Mouse (Mus musculus): ENCODE measurements around the gene Tmem14a. TPM values are rescaled to one million over a fixed set of nuclear protein-coding genes. Genes with fewer than 3 reads are reported as not detected.
"Not testable (repeated sequence)": the region's sequence is repeated elsewhere in the genome, so short reads cannot be mapped to it uniquely, and the experiment has no call there.

Tmem14a gene
- total RNA-seq (2017) = 2.4 and 9.8 TPM in 2 replicates

DNA sequence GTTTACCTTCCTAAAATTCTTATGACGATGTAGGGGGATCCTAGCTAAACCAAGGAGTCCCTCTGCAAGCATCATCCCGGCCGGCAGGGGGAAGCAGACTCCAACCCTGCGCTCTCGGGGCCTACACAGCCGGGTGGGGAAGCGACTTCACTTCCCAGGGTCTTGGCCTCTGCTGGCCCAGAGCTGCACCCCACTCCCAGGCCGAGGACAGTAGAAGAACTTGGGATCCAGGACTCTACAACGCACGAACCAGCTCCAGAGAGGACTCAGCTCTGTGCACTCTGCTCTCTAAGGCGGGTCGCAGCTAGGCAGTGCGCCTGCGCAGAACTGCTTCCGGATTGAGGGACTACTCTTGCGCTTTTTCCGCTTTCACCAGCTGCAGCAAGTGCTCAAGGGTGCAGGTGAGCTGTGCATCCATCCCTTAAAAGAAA is at the start of gene Tmem14a:
TSS of gene Tmem14a (plus strand) at position 87 of the 431 bp plus-strand sequence.
- peak; percentile 95 to 96 for ATAC-seq (replicated peaks in 1 of 2; ENCODE audit: insufficient read depth in 1 of 2, low FRiP score in 2 of 2, low TSS enrichment in 1 of 2, low read depth in 1 of 2, poor library complexity in 2 of 2, severe bottlenecking in 2 of 2)

DNA sequence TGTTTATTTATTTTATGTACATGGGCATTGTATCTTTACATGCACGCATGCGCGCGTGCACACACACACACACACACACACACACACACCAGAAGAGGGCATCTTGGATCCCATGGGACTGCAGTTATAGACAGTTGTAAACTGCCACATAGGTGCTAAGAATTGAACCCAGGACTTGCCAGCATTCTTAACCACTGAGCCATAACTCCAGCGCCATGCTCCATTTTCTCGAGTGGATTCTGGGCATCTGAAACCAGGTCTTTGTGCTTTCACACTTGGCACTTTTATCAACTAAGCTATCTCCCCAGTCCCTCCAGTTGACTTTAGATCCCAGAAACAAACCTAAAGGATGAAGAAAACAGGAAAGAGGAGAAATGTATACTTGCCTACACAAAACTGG is 33.2 kb upstream of the Tmem14a start:
- ATAC-seq (replicated peaks in 1 of 2; ENCODE audit: insufficient read depth in 1 of 2, low FRiP score in 2 of 2, low TSS enrichment in 1 of 2, low read depth in 1 of 2, poor library complexity in 2 of 2, severe bottlenecking in 2 of 2) = no peak

DNA sequence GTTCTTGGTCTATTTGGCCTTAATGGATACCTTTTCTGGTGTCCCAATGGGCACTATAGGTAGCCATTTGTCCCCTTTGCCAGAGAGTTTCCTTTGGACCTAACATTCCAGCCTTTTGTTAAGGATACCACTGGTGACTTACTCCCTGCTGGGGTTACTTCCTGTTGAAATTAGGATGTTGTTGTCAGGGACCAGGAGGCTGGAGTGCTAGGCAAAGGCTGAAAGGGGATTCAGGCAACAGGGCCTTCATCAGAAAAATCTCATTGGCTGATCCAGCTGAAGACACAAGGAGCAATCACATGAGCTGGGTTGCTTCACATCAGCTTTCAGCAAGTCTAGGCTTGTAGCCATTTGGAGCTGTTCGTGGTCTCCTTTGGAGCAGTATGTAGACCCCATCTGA is 12.1 kb upstream of the Tmem14a start:
- ATAC-seq (replicated peaks in 1 of 2; ENCODE audit: insufficient read depth in 1 of 2, low FRiP score in 2 of 2, low TSS enrichment in 1 of 2, low read depth in 1 of 2, poor library complexity in 2 of 2, severe bottlenecking in 2 of 2) = no peak

DNA sequence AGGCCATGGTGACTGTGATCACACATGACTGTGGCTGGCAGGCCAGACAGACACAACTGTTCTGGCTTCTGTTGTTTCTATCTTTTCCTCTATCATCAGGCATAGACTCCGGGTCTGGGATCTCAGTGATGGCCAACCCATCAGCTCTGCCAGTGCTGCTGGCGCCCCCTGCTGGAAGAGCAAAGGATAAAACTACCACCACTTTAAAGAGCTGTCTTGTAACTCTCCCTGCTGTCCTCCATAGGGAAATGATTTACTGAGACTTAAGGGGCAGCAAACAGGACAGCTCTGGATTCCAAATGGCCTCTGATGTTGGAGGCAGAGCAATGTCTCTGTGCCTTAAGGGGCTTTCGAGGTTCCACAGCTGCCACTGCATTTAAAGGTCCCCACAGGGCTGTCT is 4.8 kb upstream of the Tmem14a start:
- ATAC-seq (replicated peaks in 1 of 2; ENCODE audit: insufficient read depth in 1 of 2, low FRiP score in 2 of 2, low TSS enrichment in 1 of 2, low read depth in 1 of 2, poor library complexity in 2 of 2, severe bottlenecking in 2 of 2) = peak; percentile 58 to 73

DNA sequence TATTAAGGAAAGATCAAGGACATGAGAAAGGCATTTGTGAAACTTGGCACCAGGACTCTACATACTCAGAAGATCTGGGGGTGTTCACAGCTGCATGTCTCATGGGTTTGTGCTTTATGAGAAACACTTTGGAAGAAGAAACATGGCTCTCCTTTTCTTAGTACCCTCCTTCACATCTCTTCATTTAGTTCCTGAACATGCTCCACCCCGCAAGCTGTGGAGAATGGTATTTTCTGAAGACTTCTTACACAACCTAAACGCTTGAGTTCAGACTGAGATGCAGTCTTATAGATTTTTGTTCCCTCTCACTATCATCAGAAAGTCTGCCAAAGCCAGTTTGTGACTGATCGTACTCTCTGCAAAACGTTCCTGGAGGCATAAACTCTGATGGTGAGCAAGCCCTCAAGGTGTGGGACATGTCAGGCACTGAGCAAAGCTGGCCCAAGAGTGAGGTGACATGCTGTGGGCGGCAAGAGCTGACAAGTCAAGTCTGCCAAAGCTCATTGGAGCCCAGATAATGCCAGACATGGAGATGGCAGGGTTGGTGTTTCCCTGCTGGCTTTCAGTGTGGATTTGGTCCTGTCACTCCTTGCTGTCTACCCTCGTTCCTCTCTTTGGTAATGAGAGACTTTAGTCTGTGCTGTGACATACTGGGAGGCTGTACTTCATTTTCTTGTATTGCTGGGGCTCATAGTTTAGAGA is 4.2 kb upstream of the Tmem14a start:
- not testable (repeated sequence) for ATAC-seq (replicated peaks in 1 of 2; ENCODE audit: insufficient read depth in 1 of 2, low FRiP score in 2 of 2, low TSS enrichment in 1 of 2, low read depth in 1 of 2, poor library complexity in 2 of 2, severe bottlenecking in 2 of 2)

DNA sequence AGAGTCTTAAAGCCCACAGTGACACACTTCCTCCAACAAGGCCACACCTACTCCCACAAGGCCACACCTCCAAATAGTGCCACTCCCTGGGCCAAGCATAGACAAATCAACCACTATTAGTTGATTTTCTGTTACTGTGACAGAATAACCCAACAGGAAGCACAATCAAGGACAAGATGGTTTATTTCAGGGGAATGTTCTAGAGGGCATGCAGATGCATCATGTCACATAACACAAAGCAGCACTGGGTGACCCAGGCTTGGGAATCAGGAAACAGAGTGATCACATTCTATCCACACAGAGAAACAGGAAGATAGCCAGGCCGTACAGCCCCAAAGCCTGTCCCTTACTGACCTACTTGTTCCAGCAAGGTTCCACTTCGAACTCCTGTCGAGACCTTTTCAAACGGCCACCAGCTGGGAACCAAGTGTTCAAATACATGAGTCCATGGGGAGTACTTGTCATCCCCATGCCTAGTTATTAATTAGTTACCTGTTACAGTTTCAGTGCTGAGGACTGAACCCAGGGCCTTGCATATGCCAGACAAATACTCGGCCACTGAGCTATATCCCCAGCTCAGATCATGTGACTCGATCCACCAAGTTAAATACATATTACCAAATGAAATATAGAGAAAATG is 9.5 kb downstream of the Tmem14a start:
- ATAC-seq (replicated peaks in 1 of 2; ENCODE audit: insufficient read depth in 1 of 2, low FRiP score in 2 of 2, low TSS enrichment in 1 of 2, low read depth in 1 of 2, poor library complexity in 2 of 2, severe bottlenecking in 2 of 2) = no peak

DNA sequence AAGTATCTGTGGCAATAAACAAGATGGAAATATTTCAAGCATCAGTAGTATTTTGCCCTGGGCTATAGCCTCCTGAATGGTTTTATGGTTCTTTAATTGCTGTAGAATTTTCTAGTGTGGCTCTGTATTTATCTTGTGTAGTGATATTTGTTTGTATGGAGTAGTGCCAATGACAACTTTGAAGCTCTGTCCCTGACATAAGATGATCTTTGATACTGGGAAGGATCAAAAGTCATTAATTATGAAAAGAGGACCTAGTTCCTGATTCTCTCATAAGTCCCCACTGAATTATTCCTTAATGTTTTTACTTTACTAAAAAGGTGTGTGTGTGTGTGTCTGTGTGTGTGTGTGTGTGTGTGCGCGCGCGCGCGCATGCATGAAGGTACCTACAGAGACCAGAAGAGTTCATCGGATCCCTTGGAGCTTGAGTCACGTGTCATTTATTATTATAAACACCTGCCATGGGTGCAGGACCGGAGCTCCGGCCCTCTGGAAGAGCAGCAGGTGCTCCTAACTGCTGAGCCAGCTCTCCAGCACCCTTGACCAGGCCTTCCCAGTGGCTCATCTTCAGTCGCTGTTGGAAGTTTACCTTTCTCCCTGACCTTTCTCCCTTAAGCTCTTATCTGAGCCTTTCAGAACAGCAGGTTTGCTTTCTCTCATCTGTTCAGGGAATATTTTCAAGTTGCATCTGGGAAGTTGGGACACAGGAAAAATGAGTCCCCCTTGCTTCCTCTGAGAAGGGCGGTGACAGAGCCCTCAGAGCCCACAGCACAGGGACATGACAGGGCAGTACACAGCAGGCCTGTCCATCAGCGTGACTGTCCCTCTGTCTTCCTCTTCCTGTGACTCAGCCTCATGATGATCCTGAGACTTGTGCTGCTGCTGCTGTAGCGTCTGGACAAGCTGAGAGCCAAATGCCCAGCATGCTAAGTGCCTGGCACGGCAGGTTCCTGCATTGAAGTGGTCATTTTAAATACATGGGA is 10.7 kb downstream of the Tmem14a start:
- not testable (repeated sequence) for ATAC-seq (replicated peaks in 1 of 2; ENCODE audit: insufficient read depth in 1 of 2, low FRiP score in 2 of 2, low TSS enrichment in 1 of 2, low read depth in 1 of 2, poor library complexity in 2 of 2, severe bottlenecking in 2 of 2)

DNA sequence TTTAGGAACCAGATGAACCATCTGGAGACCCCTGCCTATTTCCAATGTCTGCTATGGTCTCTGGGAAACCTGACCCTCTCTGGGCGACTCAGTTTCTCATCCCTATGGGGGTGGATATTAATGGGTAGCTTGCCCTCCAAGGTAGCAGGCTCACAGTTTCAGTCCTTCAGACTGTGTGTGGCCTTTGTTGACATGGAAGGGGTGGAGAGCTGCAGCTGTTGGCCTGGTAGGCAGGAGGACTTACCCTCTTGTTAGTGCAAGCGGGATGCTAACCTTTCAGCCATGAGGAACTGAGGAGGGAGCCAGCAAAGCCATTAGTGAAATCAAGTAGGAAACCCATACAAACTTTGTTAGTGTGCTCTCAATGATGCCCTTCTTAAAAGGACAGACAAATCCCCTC is 12.0 kb downstream of the Tmem14a start:
- no peak for ATAC-seq (replicated peaks in 1 of 2; ENCODE audit: insufficient read depth in 1 of 2, low FRiP score in 2 of 2, low TSS enrichment in 1 of 2, low read depth in 1 of 2, poor library complexity in 2 of 2, severe bottlenecking in 2 of 2)

DNA sequence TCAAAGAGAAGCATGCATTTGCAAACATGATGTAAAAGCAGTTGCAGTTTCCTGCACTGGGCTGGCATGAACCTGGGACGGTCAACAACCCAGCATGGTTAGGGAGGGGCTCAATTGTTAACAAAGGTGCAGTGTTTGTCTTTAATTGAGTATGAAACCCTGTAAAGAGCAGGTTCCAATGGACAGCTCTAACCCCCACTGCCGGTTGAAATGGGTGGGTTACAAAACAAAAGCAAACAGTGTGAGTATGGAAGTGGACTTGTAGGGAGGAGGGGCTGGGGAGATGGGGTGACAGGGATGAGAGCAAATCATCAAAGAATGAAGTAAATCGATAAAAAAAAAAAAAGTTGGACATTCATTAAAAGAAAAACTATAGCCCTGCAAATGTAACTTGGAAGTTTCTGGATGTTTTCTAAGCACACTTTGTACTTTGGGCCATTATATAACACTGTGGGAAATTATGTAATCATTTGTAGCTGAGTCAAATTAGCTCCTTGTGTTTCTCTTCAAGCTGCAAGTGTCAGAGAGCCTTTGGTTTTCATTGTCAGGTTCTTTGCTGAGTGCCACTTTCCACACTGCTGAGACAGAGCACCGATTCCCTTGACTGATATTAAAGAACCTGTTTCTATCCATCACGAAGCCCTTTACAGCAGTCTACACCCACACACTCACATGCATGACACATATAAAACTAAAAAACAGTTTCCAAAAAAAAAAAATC is 13.5 kb downstream of the Tmem14a start:
- ATAC-seq (replicated peaks in 1 of 2; ENCODE audit: insufficient read depth in 1 of 2, low FRiP score in 2 of 2, low TSS enrichment in 1 of 2, low read depth in 1 of 2, poor library complexity in 2 of 2, severe bottlenecking in 2 of 2) = no peak

DNA sequence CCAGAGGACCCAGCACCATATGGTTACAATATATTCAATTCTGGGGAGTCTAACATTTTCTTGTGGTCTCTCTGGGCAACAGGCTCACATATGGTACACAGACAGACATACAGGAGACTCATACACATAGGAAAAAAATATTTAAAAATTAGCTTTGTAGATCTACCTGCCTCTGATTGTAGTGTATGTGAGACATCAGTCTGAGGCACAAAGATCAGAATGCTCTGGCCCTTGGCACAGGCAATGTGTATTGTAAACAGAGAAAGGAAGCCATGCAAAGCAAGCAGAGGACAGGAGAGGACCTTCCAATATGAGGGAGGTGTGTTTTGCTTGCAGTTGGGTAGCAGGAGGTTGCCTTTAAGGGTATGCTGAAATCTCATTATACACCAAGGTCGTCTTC is 14.1 kb downstream of the Tmem14a start:
- no peak for ATAC-seq (replicated peaks in 1 of 2; ENCODE audit: insufficient read depth in 1 of 2, low FRiP score in 2 of 2, low TSS enrichment in 1 of 2, low read depth in 1 of 2, poor library complexity in 2 of 2, severe bottlenecking in 2 of 2)

DNA sequence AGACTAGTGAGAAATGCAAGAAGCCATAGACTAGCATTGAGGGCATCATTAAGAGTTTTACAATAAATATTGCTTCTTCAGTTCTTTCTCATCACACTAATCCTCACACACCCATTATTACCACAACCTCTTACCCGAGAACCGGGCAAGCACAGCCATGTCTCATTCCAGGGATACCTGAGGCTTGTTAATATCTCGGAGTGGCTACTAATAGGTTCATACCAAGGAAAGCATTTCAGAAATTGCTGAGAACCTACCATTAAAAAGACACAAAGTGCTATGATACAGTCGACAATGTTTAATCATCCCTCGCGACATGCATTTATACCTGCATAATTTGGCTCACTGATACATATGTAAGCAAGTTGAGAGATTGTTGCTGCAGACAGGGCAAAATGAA is 17.0 kb downstream of the Tmem14a start:
- ATAC-seq (replicated peaks in 1 of 2; ENCODE audit: insufficient read depth in 1 of 2, low FRiP score in 2 of 2, low TSS enrichment in 1 of 2, low read depth in 1 of 2, poor library complexity in 2 of 2, severe bottlenecking in 2 of 2) = no peak

DNA sequence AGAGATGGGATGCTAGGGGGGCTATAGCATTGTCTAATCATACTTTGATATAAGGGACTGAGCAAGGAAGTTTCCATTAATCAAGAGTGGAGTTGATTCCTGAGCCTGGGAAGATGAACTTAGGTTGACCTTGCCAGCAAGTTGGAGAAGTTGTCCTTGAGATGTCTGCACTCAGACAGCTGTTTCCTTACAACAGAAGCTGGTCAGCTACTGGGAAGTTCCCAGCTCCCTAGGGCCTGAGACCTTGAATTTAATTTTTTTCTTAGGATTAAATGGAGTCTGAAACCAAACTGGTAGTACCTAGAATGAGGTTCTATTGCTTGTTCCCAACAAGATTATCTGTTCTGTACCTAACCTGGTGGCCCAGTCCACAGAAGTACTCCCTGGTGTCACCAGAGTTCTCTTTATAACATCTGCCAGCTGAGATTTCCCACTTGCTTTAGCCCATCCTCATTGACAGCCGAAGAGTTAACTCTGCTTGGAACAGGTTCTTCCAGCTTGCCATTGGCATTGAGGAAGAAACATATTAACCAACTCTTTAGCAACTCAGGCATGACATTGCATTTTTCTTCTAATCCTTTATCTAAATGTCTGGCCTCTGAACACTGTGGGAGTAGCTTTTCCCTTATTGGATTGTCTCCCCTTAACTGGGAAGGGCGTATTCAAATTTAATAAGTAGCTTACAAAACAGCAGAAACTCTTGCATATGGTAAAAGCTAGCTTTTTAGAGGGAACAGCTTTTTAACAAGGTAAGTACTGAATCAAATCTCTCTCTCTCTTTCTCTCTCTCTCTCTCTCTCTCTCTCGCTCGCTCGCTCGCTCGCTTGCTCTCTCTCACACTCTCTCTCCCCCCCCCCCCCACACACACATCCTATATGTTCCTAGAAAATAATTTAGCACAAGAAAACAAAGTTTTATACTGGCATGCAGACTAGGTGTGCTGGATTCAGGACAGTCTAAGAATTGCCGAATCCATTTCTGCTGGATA is 21.8 kb downstream of the Tmem14a start, which contains the start of gene Gsta3:
TSS of gene Gsta3 (plus strand) at position 679 of the 988 bp plus-strand sequence.
- ATAC-seq (replicated peaks in 1 of 2; ENCODE audit: insufficient read depth in 1 of 2, low FRiP score in 2 of 2, low TSS enrichment in 1 of 2, low read depth in 1 of 2, poor library complexity in 2 of 2, severe bottlenecking in 2 of 2) = peak; percentile 71 to 76; a peak in 3 of 4 replicates

DNA sequence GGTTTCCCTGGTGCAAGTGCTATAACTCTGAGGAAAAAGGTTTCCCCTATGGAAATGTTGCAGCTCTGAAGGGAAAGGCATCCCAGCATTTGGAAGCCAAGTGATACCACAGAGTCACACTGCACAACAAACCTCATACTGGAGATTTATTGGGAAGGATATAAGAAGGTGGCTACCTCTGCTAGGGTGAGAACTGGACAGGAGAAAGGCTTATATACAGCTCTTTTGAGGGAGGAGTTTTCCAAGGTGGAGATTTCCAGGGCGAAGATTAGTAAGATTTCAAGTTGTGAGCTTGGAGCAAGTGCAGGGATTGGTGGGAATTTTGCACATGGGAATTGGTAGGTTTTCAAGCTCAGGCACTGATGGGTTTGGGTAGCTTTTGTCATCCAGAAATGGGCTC is 22.7 kb downstream of the Tmem14a start:
- no peak for ATAC-seq (replicated peaks in 1 of 2; ENCODE audit: insufficient read depth in 1 of 2, low FRiP score in 2 of 2, low TSS enrichment in 1 of 2, low read depth in 1 of 2, poor library complexity in 2 of 2, severe bottlenecking in 2 of 2)

DNA sequence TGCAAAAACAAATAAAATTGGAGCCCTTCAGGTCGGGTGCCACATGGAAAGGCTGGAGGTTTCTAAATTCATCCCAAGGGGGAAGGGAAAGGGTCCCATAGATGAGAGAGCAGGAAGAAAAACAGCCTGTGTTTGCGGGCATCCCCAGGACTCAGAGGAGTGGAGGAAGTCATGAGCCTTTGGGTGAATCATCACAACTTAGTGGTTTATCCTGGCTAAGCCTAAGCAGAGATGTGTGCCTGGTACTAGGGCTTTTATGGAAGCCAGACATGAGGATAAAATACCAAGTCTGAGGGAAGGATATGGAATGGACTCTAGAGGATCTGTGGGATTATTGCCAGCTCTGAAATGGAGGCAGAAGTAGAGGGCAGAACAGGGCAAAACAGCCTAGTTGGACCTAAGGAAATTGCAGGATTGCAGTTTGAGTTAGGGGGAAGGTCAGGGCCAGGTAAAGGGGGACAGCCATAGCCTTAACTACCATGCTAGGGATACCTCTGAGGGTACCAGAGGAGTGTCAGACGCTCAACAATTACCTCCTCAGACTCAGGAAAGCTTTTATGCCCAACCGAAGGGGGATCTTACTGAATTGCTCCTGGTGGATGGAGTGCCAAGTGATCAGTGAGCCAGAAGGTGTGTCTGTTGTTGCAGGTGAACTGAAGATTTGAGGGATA is 26.1 kb downstream of the Tmem14a start:
- ATAC-seq (replicated peaks in 1 of 2; ENCODE audit: insufficient read depth in 1 of 2, low FRiP score in 2 of 2, low TSS enrichment in 1 of 2, low read depth in 1 of 2, poor library complexity in 2 of 2, severe bottlenecking in 2 of 2) = no peak

DNA sequence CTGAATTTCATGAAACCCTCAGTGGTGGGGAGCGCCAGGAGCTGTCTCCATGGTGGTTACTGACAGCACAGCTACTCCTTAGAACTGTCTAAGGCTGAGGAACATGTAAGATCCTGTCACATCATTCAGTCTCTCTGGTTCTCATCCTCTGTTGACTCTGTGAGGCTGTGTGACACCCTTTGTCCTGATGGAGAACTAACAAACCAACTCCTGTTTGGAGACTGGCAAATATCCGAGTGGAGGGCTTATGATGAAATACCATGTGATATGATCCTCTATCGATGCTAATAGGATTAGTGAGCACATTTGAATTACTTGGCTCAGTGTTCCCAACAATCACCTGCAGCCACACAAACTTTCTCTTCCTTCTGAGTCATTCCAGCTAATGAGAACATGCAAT is 27.8 kb downstream of the Tmem14a start:
- ATAC-seq (replicated peaks in 1 of 2; ENCODE audit: insufficient read depth in 1 of 2, low FRiP score in 2 of 2, low TSS enrichment in 1 of 2, low read depth in 1 of 2, poor library complexity in 2 of 2, severe bottlenecking in 2 of 2) = no peak

DNA sequence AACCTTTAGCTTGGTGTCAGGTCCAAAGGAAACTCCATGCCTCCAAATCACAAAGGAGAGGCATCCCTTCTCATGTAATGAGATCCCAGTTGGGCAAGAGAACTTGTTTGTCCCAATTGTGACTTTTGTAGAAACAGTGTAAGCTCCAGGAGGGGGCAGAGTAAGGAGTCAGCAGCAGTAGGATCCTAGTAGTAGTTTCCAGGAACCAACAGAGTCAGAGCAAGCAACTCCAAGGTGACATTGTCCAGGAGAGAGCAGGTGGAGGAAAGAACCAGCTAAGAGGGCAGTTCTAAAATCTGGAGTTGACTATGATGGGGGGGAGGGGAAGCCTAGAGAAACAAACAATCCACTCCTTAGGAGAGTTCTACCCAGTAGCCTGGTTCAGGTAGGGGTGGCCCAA is 29.5 kb downstream of the Tmem14a start:
- no peak for ATAC-seq (replicated peaks in 1 of 2; ENCODE audit: insufficient read depth in 1 of 2, low FRiP score in 2 of 2, low TSS enrichment in 1 of 2, low read depth in 1 of 2, poor library complexity in 2 of 2, severe bottlenecking in 2 of 2)

All from hematopoietic stem cell, adult 5-6 weeks (primary cell).